Mouse (Mus musculus) large intestine, adult 2 months (tissue): ENCODE data around the gene Fras1. TPM values are rescaled to one million over a fixed set of nuclear protein-coding genes. Genes with fewer than 3 reads are reported as not detected.

Experiments
- DNase-seq: peaks from one replicate; pipeline ENCODE4 v3.0.0-alpha.2; 2012; ENCODE audit warnings: low read depth, low spot score
- WGBS: fragments of 180-500 bp; shearing (Covaris S2); methylation state at CpG from one replicate; pipeline ENCODE4 v1.1.7; 2018; 5-methylcytosine and 5-hydroxymethylcytosine counted together
- polyA plus RNA-seq: library from polyadenylated mRNA; depleted of rRNA; stranded (reverse); fragments of >200 nt; gene quantifications from 2 replicates; pipeline ENCODE4 v1.2.3, GENCODE M21; 2012

The Fras1 gene
- polyA plus RNA-seq, 1 experiment = 0.24 TPM

- DNase-seq = no peak
- WGBS = 57% methylated on average over 5 of the region's 5 CpGs
These were observed 249.0 kb downstream of the Fras1 start for GRCm38 (mm10) chr5:96622604-96623352.

GRCm38 (mm10) chr5:96629851-96630250, 256.1 kb downstream of the Fras1 start:
- no peak for DNase-seq
- WGBS = 80% methylated on average over 8 of the region's 8 CpGs

GRCm38 (mm10) chr5:96635146-96635862, 261.5 kb downstream of the Fras1 start:
- WGBS = 83% methylated on average over 17 of the region's 17 CpGs
- no peak for DNase-seq

- no peak for DNase-seq
- 77% methylated on average over 5 of the region's 5 CpGs for WGBS
These were observed 262.1 kb downstream of the Fras1 start for GRCm38 (mm10) chr5:96635866-96636265.

- no peak for DNase-seq
- 71% methylated on average over 6 of the region's 6 CpGs for WGBS
These were observed 265.6 kb downstream of the Fras1 start for GRCm38 (mm10) chr5:96639213-96639910.

- 80% methylated on average over 2 of the region's 2 CpGs for WGBS
- DNase-seq = no peak
These were observed 267.5 kb downstream of the Fras1 start for GRCm38 (mm10) chr5:96641297-96641696.

GRCm38 (mm10) chr5:96675676-96676075, 301.9 kb downstream of the Fras1 start:
- 98% methylated on average over 4 of the region's 4 CpGs for WGBS

GRCm38 (mm10) chr5:96677498-96677897, 303.7 kb downstream of the Fras1 start:
- peak; percentile 8 for DNase-seq

More at GRCm38 (mm10) chr5:96675676-96676075, 301.9 kb downstream of the Fras1 start:
- no peak for DNase-seq

GRCm38 (mm10) chr5:96681085-96681484, 307.3 kb downstream of the Fras1 start:
- DNase-seq = no peak
- 44% methylated on average over 3 of the region's 3 CpGs for WGBS

More at GRCm38 (mm10) chr5:96677498-96677897, 303.7 kb downstream of the Fras1 start:
- 28% methylated on average over 2 of the region's 2 CpGs for WGBS

GRCm38 (mm10) chr5:96682777-96683176, 309.0 kb downstream of the Fras1 start:
- no peak for DNase-seq
- 89% methylated on average over 2 of the region's 2 CpGs for WGBS

GRCm38 (mm10) chr5:96688885-96689284, 315.1 kb downstream of the Fras1 start:
- 73% methylated on average over 2 of the region's 2 CpGs for WGBS
- no peak for DNase-seq

- DNase-seq = no peak
- 75% methylated on average over 8 of the region's 8 CpGs for WGBS
These were observed 325.2 kb downstream of the Fras1 start for GRCm38 (mm10) chr5:96698972-96699371.

- no peak for DNase-seq
- WGBS = 79% methylated on average over 22 of the region's 22 CpGs
These were observed 329.2 kb downstream of the Fras1 start for GRCm38 (mm10) chr5:96702706-96703625.

- whole genome bisulfite sequencing = 84% methylated on average over 10 of the region's 10 CpGs
- no peak for DNase-seq
These were observed 334.8 kb downstream of the Fras1 start for GRCm38 (mm10) chr5:96708515-96708914.

GRCm38 (mm10) chr5:96712089-96712684, 338.4 kb downstream of the Fras1 start:
- no peak for DNase-seq
- WGBS = 63% methylated on average over 12 of the region's 12 CpGs

- 88% methylated on average over 4 of the region's 4 CpGs for WGBS
These were observed 339.0 kb downstream of the Fras1 start for GRCm38 (mm10) chr5:96712799-96713198.

GRCm38 (mm10) chr5:96716273-96717034, 342.7 kb downstream of the Fras1 start:
- WGBS = 71% methylated on average over 8 of the region's 8 CpGs
- no peak for DNase-seq

More at GRCm38 (mm10) chr5:96712799-96713198, 339.0 kb downstream of the Fras1 start:
- DNase-seq = no peak

- 93% methylated on average over 4 of the region's 4 CpGs for WGBS
These were observed 343.9 kb downstream of the Fras1 start for GRCm38 (mm10) chr5:96717690-96718089.

More at GRCm38 (mm10) chr5:96717690-96718089, 343.9 kb downstream of the Fras1 start:
- no peak for DNase-seq
